Mouse (Mus musculus) heart, embryonic 15.5 days (tissue): ENCODE data around the gene Rxra. TPM values are rescaled to one million over a fixed set of nuclear protein-coding genes. Genes with fewer than 3 reads are reported as not detected.

ENCODE experiments used
- ATAC-seq: fragments of 200-750 bp; cut with Nextera tagmentation; replicated peaks from 2 replicates; pipeline ENCODE4 v1.8.0; 2017; ENCODE audit warnings: low read depth, moderate TSS enrichment; ENCODE audit not compliant: insufficient number of reproducible peaks, insufficient read depth, low FRiP score
- H3K27ac ChIP-seq: fragments of 300-500 bp; sonication (generic); 2 replicates; pipeline ENCODE4 v1.5.1; 2015; ENCODE audit warnings: mild to moderate bottlenecking, inconsistent platforms
- H3K27me3 ChIP-seq: fragments of 300-500 bp; sonication (generic); 2 replicates; pipeline ENCODE4 v1.6.1; 2015; ENCODE audit warnings: inconsistent platforms
- H3K36me3 ChIP-seq: fragments of 300-500 bp; sonication (generic); 2 replicates; pipeline ENCODE4 v1.6.1; 2015; ENCODE audit warnings: mild to moderate bottlenecking, inconsistent platforms
- H3K4me1 ChIP-seq: fragments of 300-500 bp; sonication (generic); replicated peaks from 2 replicates; pipeline ENCODE4 v1.6.1; 2015; ENCODE audit warnings: inconsistent platforms
- H3K4me2 ChIP-seq: fragments of 300-500 bp; sonication (generic); 2 replicates; pipeline ENCODE4 v1.6.1; 2015; ENCODE audit warnings: inconsistent platforms, mild to moderate bottlenecking, moderate library complexity
- H3K4me3 ChIP-seq: fragments of 300-500 bp; sonication (generic); 2 replicates; pipeline ENCODE4 v1.5.1; 2015; ENCODE audit warnings: mild to moderate bottlenecking, inconsistent platforms
- H3K9ac ChIP-seq: fragments of 300-500 bp; sonication (generic); 2 replicates; pipeline ENCODE4 v1.6.1; 2015; ENCODE audit warnings: mild to moderate bottlenecking, inconsistent platforms
- H3K9me3 ChIP-seq: fragments of 300-500 bp; sonication (generic); replicated peaks from 2 replicates; pipeline ENCODE4 v1.6.1; 2016; ENCODE audit warnings: inconsistent platforms
- WGBS: fragments of 180-500 bp; shearing (Covaris S2); methylation state at CpG from one replicate; pipeline ENCODE4 v1.1.7; 2015; ENCODE audit warnings: mixed read lengths; 5-methylcytosine and 5-hydroxymethylcytosine counted together
- polyA plus RNA-seq: library from polyadenylated mRNA; unstranded; fragments of >200 nt; fragmentation: Nextera tagmentation; extraction: Ambion mirVana; gene quantifications from 2 replicates; pipeline ENCODE4 v1.2.1, GENCODE M21; 2015

Gene Rxra
- polyA plus RNA-seq, 1 experiment from 2014 or later = 6.6 TPM

- 91% methylated on average over 4 of the region's 4 CpGs for WGBS
- ATAC-seq = no peak
- no peaks in the 10 kb centered on the region for H3K36me3 ChIP-seq
- H3K4me3 ChIP-seq = no peak overlapping the region
- peaks cover 58% of the 10 kb centered on the region for H3K4me1 ChIP-seq
- H3K27me3 ChIP-seq = no peaks in the 10 kb centered on the region
- no peak overlapping the region for H3K9ac ChIP-seq
- H3K9me3 ChIP-seq = no peaks in the 10 kb centered on the region
- H3K27ac ChIP-seq = no peak overlapping the region
- H3K4me2 ChIP-seq = no peak overlapping the region
These were observed 45.4 kb downstream of the Rxra start for GRCm38 (mm10) chr2:27721611-27722010.

DNA sequence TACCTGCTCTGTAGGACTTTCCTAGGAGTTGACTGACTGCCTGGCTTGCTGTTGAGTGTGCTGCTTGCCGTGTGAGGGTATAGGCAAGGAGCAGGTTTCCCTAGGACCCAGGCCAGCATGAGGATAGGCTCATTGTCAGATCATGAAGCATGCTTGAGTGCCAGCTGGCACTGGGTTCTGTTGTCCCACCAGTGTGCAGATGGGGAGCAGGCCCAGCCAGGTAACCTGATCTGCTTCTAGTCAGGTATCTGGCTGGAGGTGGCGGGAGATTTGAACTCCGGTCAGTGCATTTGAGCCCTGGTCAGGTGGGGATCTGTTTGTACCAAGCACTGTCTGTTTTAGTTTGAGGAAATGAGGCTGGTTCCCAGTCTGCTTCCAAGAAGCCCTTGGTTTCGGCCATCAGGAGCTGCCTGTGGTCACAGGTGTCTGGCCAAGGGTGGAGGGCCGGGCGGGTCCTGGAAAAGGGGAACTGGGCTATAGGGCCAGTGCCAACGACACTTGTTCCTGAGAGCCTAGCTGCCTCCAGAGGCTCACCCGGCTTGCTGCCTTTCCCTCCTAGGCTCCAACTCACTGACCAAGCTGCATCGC, 48.6 kb downstream of the Rxra start:
- no peaks in the 10 kb centered on the region for H3K27me3 ChIP-seq
- WGBS = 88% methylated on average over 9 of the region's 9 CpGs
- no peak overlapping the region for H3K4me3 ChIP-seq
- H3K27ac ChIP-seq = no peak overlapping the region
- peaks cover 51% of the 10 kb centered on the region for H3K4me1 ChIP-seq
- no peak overlapping the region for H3K4me2 ChIP-seq
- no peaks in the 10 kb centered on the region for H3K36me3 ChIP-seq
- H3K9me3 ChIP-seq = no peaks in the 10 kb centered on the region
- ATAC-seq = no peak
- no peak overlapping the region; the same call in 1 of the 2 replicates for H3K9ac ChIP-seq

DNA sequence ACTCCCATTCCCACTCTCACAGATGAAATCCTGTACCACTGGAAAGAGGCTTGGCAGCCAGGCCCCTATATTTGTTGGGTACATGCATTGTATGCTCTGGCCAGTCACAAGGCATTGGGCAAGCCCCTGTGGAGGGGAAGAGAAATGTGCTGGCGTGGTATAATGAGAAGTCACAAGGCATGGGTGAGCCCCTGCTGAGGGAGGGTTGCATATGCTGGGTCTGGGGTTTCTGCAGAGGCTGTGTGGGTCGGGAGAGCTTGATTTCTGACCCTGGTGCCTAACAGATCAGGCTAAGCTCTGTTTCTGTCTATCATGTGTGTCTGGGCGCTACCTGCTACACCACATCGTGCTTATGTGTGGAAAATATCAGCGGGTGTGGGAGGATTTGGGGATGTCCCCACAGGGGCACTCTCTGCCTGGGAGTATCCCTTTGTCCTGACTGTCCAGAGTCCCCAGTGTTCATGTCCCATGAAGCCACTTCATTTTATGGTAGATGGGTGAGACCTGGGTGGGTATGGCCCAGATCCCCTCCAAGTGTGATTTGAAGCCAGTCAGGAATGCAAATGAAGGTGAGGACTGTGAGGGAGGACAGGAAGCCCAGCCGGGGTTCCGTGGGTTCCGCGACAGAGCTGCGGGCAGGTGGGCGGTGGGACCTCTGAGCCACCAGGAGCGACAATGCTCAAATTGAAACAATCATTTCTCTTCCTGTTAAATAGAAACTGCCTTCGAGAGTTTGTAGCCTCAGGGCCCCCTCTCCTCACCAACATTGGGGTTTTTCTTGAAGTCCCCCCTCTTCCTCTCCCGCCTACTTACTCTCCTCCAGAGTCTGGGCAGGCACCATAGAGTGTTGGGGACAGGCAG, 52.0 kb downstream of the Rxra start:
- no peak for ATAC-seq
- Histone ChIP-seq H3K4me3 (no peak overlapping the region), H3K36me3 (no peaks in the 10 kb centered on the region), H3K27me3 (no peaks in the 10 kb centered on the region), H3K9me3 (no peaks in the 10 kb centered on the region), H3K4me2 (no peak overlapping the region), H3K4me1 (peaks cover 65% of the 10 kb centered on the region), H3K27ac (no peak overlapping the region), H3K9ac (no peak overlapping the region)
- 64% methylated on average over 14 of the region's 14 CpGs for WGBS

DNA sequence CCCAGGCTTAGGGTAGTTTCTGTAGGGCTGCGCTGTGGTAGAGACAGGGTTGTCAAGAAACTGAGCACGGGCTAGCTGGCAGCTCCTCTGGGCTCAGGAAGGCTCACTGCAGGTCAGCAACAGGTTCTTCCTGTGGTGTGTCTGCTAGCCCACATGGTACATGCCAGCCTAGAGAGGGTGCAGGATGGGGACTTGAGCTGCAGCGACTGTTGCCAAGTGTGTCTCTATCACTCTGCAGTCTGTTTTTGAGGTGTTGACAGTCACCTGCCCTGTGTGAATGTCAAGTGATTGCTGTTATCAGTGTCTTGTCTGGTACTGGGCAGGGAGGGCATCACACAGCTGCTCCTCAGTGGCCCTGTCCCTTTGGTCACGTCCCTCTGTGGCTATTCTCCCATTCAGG, 52.8 kb downstream of the Rxra start:
- Histone ChIP-seq H3K36me3 (no peaks in the 10 kb centered on the region), H3K27me3 (no peaks in the 10 kb centered on the region), H3K9ac (no peak overlapping the region), H3K4me3 (no peak overlapping the region), H3K4me1 (peaks cover 66% of the 10 kb centered on the region), H3K4me2 (no peak overlapping the region), H3K9me3 (no peaks in the 10 kb centered on the region), H3K27ac (no peak overlapping the region)
- 38% methylated on average over 4 of the region's 4 CpGs for WGBS
- no peak for ATAC-seq

- no peak for ATAC-seq
- Histone ChIP-seq H3K27me3 (no peaks in the 10 kb centered on the region), H3K36me3 (no peaks in the 10 kb centered on the region), H3K4me1 (peaks cover 68% of the 10 kb centered on the region), H3K4me2 (no peak overlapping the region), H3K27ac (no peak overlapping the region), H3K9me3 (no peaks in the 10 kb centered on the region), H3K4me3 (no peak overlapping the region), H3K9ac (no peak overlapping the region)
- WGBS = 58% methylated on average over 13 of the region's 13 CpGs
These were observed 54.0 kb downstream of the Rxra start for GRCm38 (mm10) chr2:27730002-27730905.

DNA sequence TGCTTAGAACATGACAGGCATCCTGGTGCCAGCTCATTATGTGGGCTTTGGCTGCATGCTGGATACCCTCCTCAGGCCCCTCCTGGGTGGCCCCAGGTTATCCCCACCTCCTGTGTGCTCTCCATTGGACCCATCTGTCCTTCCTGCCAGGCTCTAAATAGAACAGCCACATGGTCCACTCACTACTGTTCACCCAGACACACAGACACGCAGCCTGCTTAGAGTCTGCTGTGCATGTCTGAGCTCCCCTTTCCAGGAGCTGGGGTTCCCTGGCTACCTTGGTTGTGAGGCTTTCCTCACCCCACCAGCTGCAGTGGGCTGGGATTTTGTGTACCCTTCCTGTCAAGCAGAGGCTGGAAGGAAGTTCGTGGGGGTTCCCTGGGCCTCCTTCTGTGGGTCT, 56.8 kb downstream of the Rxra start:
- ATAC-seq = no peak
- H3K27me3 ChIP-seq = no peaks in the 10 kb centered on the region
- no peaks in the 10 kb centered on the region for H3K9me3 ChIP-seq
- H3K36me3 ChIP-seq = peaks cover 4% of the 10 kb centered on the region; the same call in 1 of the 2 replicates
- H3K4me2 ChIP-seq = no peak overlapping the region
- WGBS = 43% methylated on average over 2 of the region's 2 CpGs
- no peak overlapping the region for H3K4me3 ChIP-seq
- no peak overlapping the region for H3K9ac ChIP-seq
- H3K27ac ChIP-seq = peak overlapping the region; percentile 37; the same call in 1 of the 2 replicates
- peaks cover 60% of the 10 kb centered on the region for H3K4me1 ChIP-seq

DNA sequence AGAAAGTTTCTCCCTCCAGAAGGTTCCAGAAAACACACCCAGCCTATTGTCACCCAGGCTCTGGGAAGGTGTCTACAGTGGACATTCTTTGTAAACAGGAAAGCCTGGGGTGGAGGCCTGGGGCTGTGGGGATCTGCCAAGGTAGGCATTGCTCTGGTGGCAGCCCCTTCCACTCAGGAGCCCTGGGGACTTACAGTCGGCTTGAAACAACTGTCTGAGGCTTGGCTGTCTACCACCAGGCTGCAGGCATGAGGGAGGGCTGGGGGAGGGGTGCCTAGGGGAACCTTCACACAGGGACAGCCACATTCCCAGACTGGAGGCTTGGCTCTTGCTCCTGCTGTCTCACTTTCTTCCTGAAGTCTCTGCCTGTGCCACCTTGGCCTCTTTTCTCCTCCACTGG, 58.1 kb downstream of the Rxra start:
- Histone ChIP-seq H3K4me1 (peaks cover 52% of the 10 kb centered on the region), H3K4me3 (no peak overlapping the region), H3K9me3 (no peaks in the 10 kb centered on the region), H3K9ac (no peak overlapping the region), H3K27ac (peak overlapping the region; percentile 68), H3K27me3 (no peaks in the 10 kb centered on the region), H3K4me2 (no peak overlapping the region), H3K36me3 (peaks cover 8% of the 10 kb centered on the region; the same call in 1 of the 2 replicates)
- 6% methylated on average over 1 of the region's 1 CpGs for WGBS
- ATAC-seq = peak; percentile 47; the same call in 1 of the 2 replicates

DNA sequence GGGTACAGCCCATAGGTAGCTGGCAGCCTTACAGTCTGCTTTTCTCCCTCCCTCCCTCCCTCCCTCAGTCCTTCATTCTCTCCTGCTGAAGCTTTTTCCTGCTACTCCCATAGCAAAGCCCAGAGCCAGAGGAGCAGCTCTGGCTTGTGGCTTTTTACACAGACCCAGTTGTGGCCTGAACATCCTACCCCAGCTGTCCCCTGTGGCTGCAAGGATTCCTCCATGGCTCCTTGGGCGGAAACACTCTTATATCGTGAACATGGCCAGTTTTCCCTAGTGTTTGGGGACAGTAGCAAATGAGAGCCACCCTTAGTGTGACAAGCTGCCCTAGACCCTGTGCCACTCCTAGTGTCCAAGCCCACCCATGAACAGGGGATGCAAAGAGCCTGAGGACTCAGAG, 58.6 kb downstream of the Rxra start:
- Histone ChIP-seq H3K9me3 (no peaks in the 10 kb centered on the region), H3K4me3 (no peak overlapping the region), H3K36me3 (peaks cover 8% of the 10 kb centered on the region; the same call in 1 of the 2 replicates), H3K27me3 (no peaks in the 10 kb centered on the region), H3K9ac (no peak overlapping the region), H3K4me2 (no peak overlapping the region), H3K27ac (peak overlapping the region; percentile 68), H3K4me1 (peaks cover 52% of the 10 kb centered on the region)
- WGBS = 79% methylated on average over 2 of the region's 2 CpGs
- no peak for ATAC-seq

DNA sequence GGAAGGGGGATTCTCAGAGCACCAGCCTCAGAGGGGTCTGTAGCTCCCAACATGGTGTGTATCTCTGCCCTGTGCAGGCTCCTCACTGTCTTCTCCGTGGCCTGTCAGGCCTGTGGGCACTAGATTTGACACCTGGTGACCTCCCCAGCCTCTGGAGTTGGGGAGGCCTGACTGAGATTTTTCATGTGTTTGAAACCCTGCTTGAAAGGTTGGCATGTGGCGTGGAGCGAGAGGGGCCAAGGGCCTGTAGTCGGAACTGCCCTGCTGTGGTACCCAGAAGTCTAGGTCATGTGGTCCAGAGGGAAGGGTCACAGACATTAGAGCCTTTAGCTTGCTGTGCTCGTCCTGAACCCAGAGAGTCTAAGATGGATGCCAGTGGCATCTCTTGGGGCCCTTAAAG, 60.6 kb downstream of the Rxra start:
- H3K27ac ChIP-seq = no peak overlapping the region
- no peaks in the 10 kb centered on the region for H3K9me3 ChIP-seq
- H3K27me3 ChIP-seq = no peaks in the 10 kb centered on the region
- peak overlapping the region; percentile 13; the same call in 1 of the 2 replicates for H3K9ac ChIP-seq
- peaks cover 59% of the 10 kb centered on the region for H3K4me1 ChIP-seq
- H3K36me3 ChIP-seq = peaks cover 14% of the 10 kb centered on the region; the same call in 1 of the 2 replicates
- no peak overlapping the region for H3K4me2 ChIP-seq
- WGBS = 85% methylated on average over 5 of the region's 5 CpGs
- no peak overlapping the region for H3K4me3 ChIP-seq
- ATAC-seq = no peak

DNA sequence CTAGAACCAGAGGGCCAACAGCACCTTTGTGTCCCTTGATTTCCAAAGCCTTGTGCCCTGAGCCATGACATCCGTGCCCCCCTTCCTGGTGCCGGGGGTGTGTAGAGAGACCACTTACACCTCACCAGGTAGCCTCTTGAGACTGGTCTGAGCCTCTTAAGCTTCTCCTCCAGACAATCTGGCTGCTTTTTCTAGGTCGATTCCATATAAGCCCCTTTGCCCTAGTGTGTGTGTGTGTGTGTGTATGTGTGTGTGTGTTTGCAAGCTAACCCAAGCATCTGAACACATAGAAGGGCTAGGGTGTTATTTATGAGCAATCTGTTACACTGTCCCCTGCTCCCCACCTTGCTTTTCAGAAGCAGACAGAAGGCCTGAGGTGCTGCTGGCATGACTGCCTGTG, 62.2 kb downstream of the Rxra start:
- Histone ChIP-seq H3K4me1 (peaks cover 43% of the 10 kb centered on the region), H3K4me3 (no peak overlapping the region), H3K27me3 (no peaks in the 10 kb centered on the region), H3K9ac (no peak overlapping the region), H3K4me2 (no peak overlapping the region), H3K36me3 (peaks cover 21% of the 10 kb centered on the region; the same call in 1 of the 2 replicates), H3K9me3 (no peaks in the 10 kb centered on the region), H3K27ac (no peak overlapping the region)
- WGBS = 81% methylated on average over 3 of the region's 3 CpGs
- ATAC-seq = no peak

DNA sequence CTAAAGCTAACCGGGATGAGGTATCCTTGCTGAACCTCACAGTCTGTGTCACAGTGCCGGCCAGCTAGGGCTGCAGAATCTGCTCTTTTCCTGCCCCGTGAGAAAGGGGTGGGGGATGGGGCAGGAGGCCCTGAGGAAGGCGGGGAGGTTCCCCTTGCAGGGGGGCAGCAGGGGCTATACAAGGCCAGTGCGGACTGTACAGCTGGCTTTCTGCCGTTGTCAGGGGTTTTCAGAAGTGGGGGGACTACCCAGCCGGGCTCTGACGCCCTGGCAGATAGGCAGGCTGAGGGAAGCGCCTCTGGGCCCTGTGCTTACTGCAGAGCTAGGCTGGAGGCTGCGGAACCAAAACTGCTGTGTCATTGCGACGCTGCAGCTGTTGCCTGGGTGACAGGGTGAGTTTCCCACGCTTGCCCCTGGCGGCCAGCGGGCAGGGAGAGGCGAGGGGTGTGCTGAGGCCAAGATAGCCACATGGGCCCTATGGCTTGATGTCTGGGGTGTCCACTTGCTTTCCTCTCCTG, 63.9 kb downstream of the Rxra start:
- Histone ChIP-seq H3K4me3 (no peak overlapping the region), H3K9ac (no peak overlapping the region), H3K9me3 (no peaks in the 10 kb centered on the region), H3K4me1 (peaks cover 42% of the 10 kb centered on the region), H3K27ac (peak overlapping the region; percentile 39), H3K36me3 (peaks cover 21% of the 10 kb centered on the region; the same call in 1 of the 2 replicates), H3K27me3 (no peaks in the 10 kb centered on the region), H3K4me2 (peak overlapping the region; percentile 38)
- ATAC-seq = peak; percentile 54; the same call in 1 of the 2 replicates
- 10% methylated on average over 16 of the region's 16 CpGs for WGBS
